Mouse (Mus musculus) lung, postnatal 0 days (tissue): ENCODE data around the gene Pcbp1. TPM values are rescaled to one million over a fixed set of nuclear protein-coding genes. Genes with fewer than 3 reads are reported as not detected.

Experiments
- ATAC-seq: fragments of 200-750 bp; cut with Nextera tagmentation; 2 replicates; pipeline ENCODE4 v1.8.0; 2017; ENCODE audit warnings: moderate library complexity
- DNase-seq: peaks from one replicate; pipeline ENCODE4 v3.0.0-alpha.2; 2016; ENCODE audit warnings: low spot score
- H3K27ac ChIP-seq: fragments of 300-500 bp; sonication (generic); 2 replicates; pipeline ENCODE4 v1.5.1; 2014; ENCODE audit warnings: antibody characterized with exemption, mild to moderate bottlenecking, low read length, mixed read lengths
- H3K27me3 ChIP-seq: fragments of 300-500 bp; sonication (generic); replicated peaks from 2 replicates; pipeline ENCODE4 v1.6.1; 2014; ENCODE audit warnings: low read length, mixed read lengths; ENCODE audit not compliant: insufficient read depth
- H3K36me3 ChIP-seq: fragments of 300-500 bp; sonication (generic); 2 replicates; pipeline ENCODE4 v1.6.1; 2014; ENCODE audit warnings: low read length, mixed read lengths; ENCODE audit not compliant: insufficient read depth
- H3K4me1 ChIP-seq: fragments of 300-500 bp; sonication (generic); 2 replicates; pipeline ENCODE4 v1.6.1; 2014; ENCODE audit warnings: antibody characterized with exemption, low read depth, low read length, mixed read lengths; ENCODE audit not compliant: insufficient read depth
- H3K4me2 ChIP-seq: fragments of 300-500 bp; sonication (generic); replicated peaks from 2 replicates; pipeline ENCODE4 v1.6.1; 2014; ENCODE audit warnings: low read depth, mild to moderate bottlenecking, low read length, moderate library complexity, mixed read lengths
- H3K4me3 ChIP-seq: fragments of 300-500 bp; sonication (generic); 2 replicates; pipeline ENCODE4 v1.5.1; 2014; ENCODE audit warnings: low read depth, low read length
- H3K9ac ChIP-seq: fragments of 300-500 bp; sonication (generic); replicated peaks from 2 replicates; pipeline ENCODE4 v1.6.1; 2014; ENCODE audit warnings: low read depth, mild to moderate bottlenecking
- H3K9me3 ChIP-seq: fragments of 300-500 bp; sonication (generic); 2 replicates; pipeline ENCODE4 v1.6.1; 2016; ENCODE audit warnings: low read length, mixed read lengths
- CTCF ChIP-seq: IDR thresholded peaks from 2 replicates; pipeline ENCODE4 v1.5.1; 2016; ENCODE audit warnings: antibody characterized with exemption, mild to moderate bottlenecking
- EP300 ChIP-seq: IDR thresholded peaks from 2 replicates; pipeline ENCODE4 v1.6.1; 2016; ENCODE audit warnings: antibody characterized with exemption, mild to moderate bottlenecking, control low read depth
- WGBS: fragments of 180-500 bp; shearing (Covaris S2); extraction: QIAGEN DNeasy Blood & Tissue Kit; methylation state at CpG from one replicate; pipeline ENCODE4 v1.1.7; 2014; 5-methylcytosine and 5-hydroxymethylcytosine counted together
- polyA plus RNA-seq: library from polyadenylated mRNA; unstranded; fragments of >200 nt; fragmentation: Nextera tagmentation; extraction: Ambion mirVana; gene quantifications from 2 replicates; pipeline ENCODE4 v1.2.1, GENCODE M21; 2015

Gene Pcbp1
- 317 and 353 TPM in 2 replicates for polyA plus RNA-seq

DNA sequence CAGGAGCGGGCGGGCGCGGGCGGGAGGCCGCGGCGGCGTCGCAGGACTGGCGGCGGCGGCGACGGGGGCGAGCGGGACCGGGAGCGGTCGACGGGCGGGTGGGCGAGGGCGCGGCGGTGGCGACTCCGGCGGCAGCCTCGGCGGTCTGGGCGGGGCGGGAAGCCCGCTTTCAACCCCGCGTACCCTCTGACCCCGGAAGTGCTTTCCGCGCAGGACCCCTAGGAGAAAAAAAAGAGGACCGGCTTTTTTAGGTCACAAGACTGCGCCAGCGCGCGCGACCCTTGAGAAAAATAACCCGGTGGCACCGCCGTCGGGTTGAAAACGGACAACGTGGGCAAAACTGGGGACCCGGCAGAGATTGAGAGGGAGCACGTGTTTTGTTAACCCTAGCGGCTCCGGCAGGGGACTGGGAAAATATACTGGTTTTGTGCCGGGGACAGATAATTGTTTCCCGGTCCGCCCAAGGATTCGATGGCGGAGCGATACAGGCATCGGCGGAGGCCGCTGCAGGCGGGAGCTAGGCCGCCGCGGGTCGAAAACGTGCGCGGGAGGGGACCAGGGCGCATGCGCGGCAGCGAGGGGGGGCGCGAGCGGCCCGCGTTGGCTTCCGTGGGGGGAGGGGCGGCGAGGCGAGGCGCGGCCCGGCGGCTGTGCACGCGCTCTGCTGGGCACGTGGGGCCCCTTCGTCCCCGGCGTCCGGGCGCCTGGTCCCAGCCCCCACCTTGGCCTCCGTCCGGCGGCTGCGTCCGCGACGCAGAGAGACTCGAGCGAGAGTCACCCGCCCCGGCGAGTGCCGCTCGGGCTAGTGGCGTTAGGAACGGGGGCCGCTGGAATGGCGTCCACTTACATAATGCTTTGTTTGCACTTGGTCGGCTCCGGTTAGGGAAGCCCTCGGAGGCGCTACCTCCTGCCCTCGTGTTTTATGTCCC lies at the start of gene Pcbp1:
Gene Pcbp1 (minus strand): TSS at position 290 of the 929 bp plus-strand sequence.
- ATAC-seq (peak; percentile 89), DNase-seq (peak; percentile 96)
- Histone ChIP-seq H3K9ac (peak within 1 kb of the TSS; percentile 92), H3K27me3 (no peaks in the 10 kb centered on the region), H3K27ac (peak within 1 kb of the TSS; percentile 100), H3K9me3 (no peaks in the 10 kb centered on the region), H3K4me1 (peaks cover 10% of the 10 kb centered on the region; the same call in 1 of the 2 replicates), H3K4me3 (peak within 1 kb of the TSS; percentile 97), H3K4me2 (peak within 1 kb of the TSS; percentile 74), H3K36me3 (no peaks in the 10 kb centered on the region)
- 2% methylated on average over 93 of the region's 120 CpGs for WGBS
- TF ChIP-seq EP300 (peak; percentile 73), CTCF (no peak)

DNA sequence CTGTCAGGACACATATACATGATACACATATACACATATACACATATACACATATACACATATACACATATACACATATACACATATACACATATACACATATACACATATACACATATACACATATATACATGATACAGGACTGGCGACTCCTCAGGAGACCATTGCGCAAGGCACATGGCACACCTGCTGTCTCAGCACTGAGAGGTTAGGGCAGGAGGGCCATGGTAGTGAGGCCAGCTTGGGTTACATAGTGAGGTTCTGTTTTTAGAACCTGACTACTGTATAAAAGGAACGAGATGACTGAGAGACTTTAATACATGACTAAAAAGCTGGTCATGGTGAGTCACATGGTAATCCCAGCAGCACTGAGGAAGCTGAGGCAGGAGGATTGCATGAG lies 48.4 kb upstream of the Pcbp1 start:
- no peaks in the 10 kb centered on the region for H3K9me3 ChIP-seq
- no peak overlapping the region for H3K4me2 ChIP-seq
- H3K27me3 ChIP-seq: no peaks in the 10 kb centered on the region
- DNase-seq (no peak), ATAC-seq (no peak)
- H3K4me3 ChIP-seq: no peak overlapping the region
- H3K9ac ChIP-seq: no peak overlapping the region
- 89% methylated on average over 3 of the region's 3 CpGs for WGBS
- peaks cover 9% of the 10 kb centered on the region; the same call in 1 of the 2 replicates for H3K4me1 ChIP-seq
- no peak overlapping the region for H3K27ac ChIP-seq
- no peaks in the 10 kb centered on the region for H3K36me3 ChIP-seq
- TF ChIP-seq CTCF: no peak
- no peak for TF ChIP-seq EP300

DNA sequence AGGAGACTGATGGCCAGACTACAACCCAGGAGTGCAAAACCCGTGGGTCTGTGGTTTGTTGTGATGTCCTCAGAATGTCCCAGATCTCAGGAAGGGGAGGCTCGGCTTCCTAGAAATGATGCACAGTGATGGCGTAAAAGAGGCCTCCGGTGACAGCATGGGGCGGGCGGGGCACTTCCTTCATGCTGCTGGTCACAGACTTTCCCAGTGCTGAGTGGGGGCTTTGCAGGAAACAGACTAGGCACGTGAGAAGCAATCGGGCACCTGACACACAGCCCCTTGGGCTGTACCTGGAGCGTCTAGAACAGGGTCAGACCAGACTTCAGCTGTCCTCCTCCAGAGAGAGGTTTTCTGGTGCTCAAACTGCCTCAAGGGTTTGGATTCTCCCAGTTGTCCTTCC lies 44.7 kb upstream of the Pcbp1 start:
- peaks cover 7% of the 10 kb centered on the region; the same call in 1 of the 2 replicates for H3K4me1 ChIP-seq
- DNase-seq (peak; percentile 82), ATAC-seq (peak; percentile 86)
- peak overlapping the region; percentile 68 for H3K27ac ChIP-seq
- H3K36me3 ChIP-seq: no peaks in the 10 kb centered on the region
- H3K4me3 ChIP-seq: no peak overlapping the region
- no peak overlapping the region for H3K9ac ChIP-seq
- no peaks in the 10 kb centered on the region for H3K9me3 ChIP-seq
- no peak overlapping the region for H3K4me2 ChIP-seq
- TF ChIP-seq CTCF (no peak), EP300 (peak; percentile 100)
- 41% methylated on average over 9 of the region's 9 CpGs for WGBS
- H3K27me3 ChIP-seq: no peaks in the 10 kb centered on the region

DNA sequence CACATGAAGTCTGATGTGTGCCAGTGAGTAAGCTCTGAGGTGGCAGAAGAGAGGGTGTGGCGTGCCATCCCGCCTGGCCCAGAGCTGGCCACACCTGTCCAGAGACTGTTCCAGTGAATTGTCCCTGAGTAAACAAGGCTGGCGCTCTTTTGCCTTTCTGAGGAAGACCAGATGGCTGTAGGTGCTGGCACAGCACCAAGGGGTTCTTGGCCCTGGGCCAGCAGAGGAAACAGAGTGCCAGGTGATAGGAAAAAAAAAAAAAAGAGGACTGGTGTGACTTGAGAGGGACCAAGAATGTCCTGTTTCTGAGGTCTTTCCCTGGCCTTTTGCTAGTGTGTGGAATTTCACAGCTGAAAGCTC lies 43.3 kb upstream of the Pcbp1 start:
- WGBS: 16% methylated on average over 3 of the region's 3 CpGs
- ATAC-seq (peak; percentile 67), DNase-seq (peak; percentile 77)
- H3K4me2 ChIP-seq: no peak overlapping the region
- H3K4me1 ChIP-seq: peaks cover 7% of the 10 kb centered on the region; the same call in 1 of the 2 replicates
- H3K9me3 ChIP-seq: no peaks in the 10 kb centered on the region
- H3K27ac ChIP-seq: peak overlapping the region; percentile 63
- 0 out of 2 replicates have a peak, but pooled peaks cover 4% of the 10 kb centered on the region for H3K36me3 ChIP-seq
- no peak overlapping the region for H3K9ac ChIP-seq
- no peak overlapping the region for H3K4me3 ChIP-seq
- TF ChIP-seq EP300: peak; percentile 82
- no peak for TF ChIP-seq CTCF
- no peaks in the 10 kb centered on the region for H3K27me3 ChIP-seq

DNA sequence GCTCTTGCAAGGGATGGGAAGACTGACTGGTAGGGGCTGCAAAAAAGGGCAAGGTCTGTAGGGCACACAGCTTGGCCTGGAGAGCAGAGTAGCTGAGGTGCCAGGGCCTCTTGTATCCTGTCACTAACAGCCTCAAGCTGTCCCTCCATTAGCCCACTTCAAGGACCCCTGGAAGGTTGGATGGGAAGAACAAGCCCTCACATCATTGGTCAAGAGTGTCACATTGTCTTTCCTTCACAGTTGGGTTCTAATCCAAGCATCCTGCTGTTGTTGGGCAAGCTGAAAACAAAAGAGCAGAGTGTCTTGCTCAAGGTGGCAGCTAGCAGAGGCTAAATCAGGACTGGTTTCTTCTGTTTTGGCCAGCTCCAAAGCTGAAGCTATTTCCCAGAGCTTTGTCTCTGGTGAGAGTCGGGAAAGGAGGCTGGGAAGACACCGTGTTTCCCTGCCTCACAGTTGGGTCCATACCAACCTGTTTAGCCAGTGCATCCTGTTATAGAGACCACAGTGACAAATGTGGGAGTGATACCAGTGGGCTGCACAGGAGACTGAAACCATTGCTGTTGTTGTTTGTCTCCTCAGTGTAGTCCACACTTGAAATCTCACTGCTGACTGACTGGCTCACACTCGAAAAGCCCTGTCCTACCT lies 42.8 kb upstream of the Pcbp1 start:
- H3K9ac ChIP-seq: no peak overlapping the region
- peak overlapping the region; percentile 63 for H3K27ac ChIP-seq
- TF ChIP-seq EP300 (no peak), CTCF (no peak)
- H3K9me3 ChIP-seq: no peaks in the 10 kb centered on the region
- H3K4me1 ChIP-seq: peaks cover 7% of the 10 kb centered on the region; the same call in 1 of the 2 replicates
- no peak overlapping the region for H3K4me2 ChIP-seq
- ATAC-seq: no peak
- DNase-seq: no peak
- 0 out of 2 replicates have a peak, but pooled peaks cover 4% of the 10 kb centered on the region for H3K36me3 ChIP-seq
- H3K4me3 ChIP-seq: no peak overlapping the region
- WGBS: 21% methylated on average over 3 of the region's 3 CpGs
- no peaks in the 10 kb centered on the region for H3K27me3 ChIP-seq

DNA sequence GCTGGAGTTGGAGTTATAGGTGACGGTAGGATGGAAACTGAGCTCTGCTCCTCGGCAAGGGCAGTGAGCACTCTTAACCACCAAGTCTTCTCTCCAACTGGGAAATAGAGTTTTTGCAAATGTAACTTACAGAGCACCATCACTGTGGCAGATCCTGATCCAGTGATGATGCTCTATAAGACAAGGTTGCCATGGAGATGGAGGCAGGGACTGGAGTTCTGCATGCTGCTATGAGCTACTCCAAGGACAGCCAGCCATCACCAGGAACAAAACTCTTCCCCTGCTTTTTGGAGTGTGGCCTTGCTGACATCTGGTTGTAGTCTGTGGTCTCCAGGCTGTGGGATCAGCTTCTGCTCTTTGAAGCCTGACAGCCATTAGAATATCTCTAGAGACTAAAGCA lies 39.7 kb upstream of the Pcbp1 start:
- WGBS: 89% methylated on average over 2 of the region's 2 CpGs
- DNase-seq (no peak), ATAC-seq (no peak)
- no peak for TF ChIP-seq CTCF
- no peak for TF ChIP-seq EP300
- H3K36me3 ChIP-seq: 0 out of 2 replicates have a peak, but pooled peaks cover 4% of the 10 kb centered on the region
- peaks cover 7% of the 10 kb centered on the region; the same call in 1 of the 2 replicates for H3K4me1 ChIP-seq
- no peak overlapping the region for H3K4me2 ChIP-seq
- H3K27ac ChIP-seq: no peak overlapping the region
- no peaks in the 10 kb centered on the region for H3K9me3 ChIP-seq
- no peaks in the 10 kb centered on the region for H3K27me3 ChIP-seq
- H3K4me3 ChIP-seq: no peak overlapping the region
- no peak overlapping the region for H3K9ac ChIP-seq
